Mouse (Mus musculus) erythroid progenitor cell, adult 5-6 weeks (primary cell): ENCODE measurements around the gene Ptgdr2. TPM values are rescaled to one million over a fixed set of nuclear protein-coding genes. Genes with fewer than 3 reads are reported as not detected.

Experiments
- ATAC-seq: replicated peaks from 2 replicates; pipeline ENCODE4 v1.8.0; 2016; ENCODE audit warnings: moderate number of reproducible peaks, mild to moderate bottlenecking, moderate TSS enrichment, inconsistent platforms; ENCODE audit not compliant: poor library complexity, low FRiP score, severe bottlenecking
- total RNA-seq, 2 experiments: library from RNA; stranded (forward) in 1 of 2; stranded (reverse) in 1 of 2; fragments of 150-400 nt in 1 of 2; fragments of 186-747, 209-891 nt in 1 of 2; gene quantifications; 2 replicates each; pipeline versions ENCODE4 v1.2.3 to v1.2.4; 2015 to 2017; ENCODE audit warnings: low replicate concordance in 2 of 2

The Ptgdr2 gene
- total RNA-seq, 2 experiments from 2014 or later: not detected

- no peak for ATAC-seq
These were observed 10.8 kb upstream of the Ptgdr2 start for GRCm38 (mm10) chr19:10926123-10926621.

GRCm38 (mm10) chr19:10926666-10927065 is 10.3 kb upstream of the Ptgdr2 start:
- no peak for ATAC-seq

- no peak for ATAC-seq
These were observed 6.3 kb upstream of the Ptgdr2 start for GRCm38 (mm10) chr19:10930641-10931040.

- no peak for ATAC-seq
These were observed 1.9 kb upstream of the Ptgdr2 start for GRCm38 (mm10) chr19:10935029-10935428.

GRCm38 (mm10) chr19:10936077-10936476 is 883 bp upstream of the Ptgdr2 start:
- ATAC-seq: no peak

GRCm38 (mm10) chr19:10938771-10939170 is 1.8 kb downstream of the Ptgdr2 start:
- no peak for ATAC-seq

GRCm38 (mm10) chr19:10940097-10940800 is 3.3 kb downstream of the Ptgdr2 start:
- peak; percentile 74; the same call in 1 of the 2 replicates for ATAC-seq

- ATAC-seq: no peak
These were observed 4.0 kb downstream of the Ptgdr2 start for GRCm38 (mm10) chr19:10940801-10941457.

GRCm38 (mm10) chr19:10943955-10944354 is 7.0 kb downstream of the Ptgdr2 start:
- no peak for ATAC-seq

GRCm38 (mm10) chr19:10946506-10946905 is 9.5 kb downstream of the Ptgdr2 start:
- no peak for ATAC-seq

- no peak for ATAC-seq
These were observed 10.3 kb downstream of the Ptgdr2 start for GRCm38 (mm10) chr19:10947219-10947618.

- peak; percentile 12; the same call in 1 of the 2 replicates for ATAC-seq
These were observed 11.5 kb downstream of the Ptgdr2 start for GRCm38 (mm10) chr19:10948416-10948815.

- peak; percentile 97 for ATAC-seq
These were observed 12.2 kb downstream of the Ptgdr2 start, which contains the start of gene Ccdc86 for GRCm38 (mm10) chr19:10949112-10949511. Gene Ccdc86, minus strand, starts transcription at chr19:10949266.

GRCm38 (mm10) chr19:10949558-10949957 is 12.6 kb downstream of the Ptgdr2 start:
- ATAC-seq: no peak

- ATAC-seq: no peak
These were observed 15.3 kb downstream of the Ptgdr2 start for GRCm38 (mm10) chr19:10952021-10952939.

GRCm38 (mm10) chr19:10959085-10959977 is 22.4 kb downstream of the Ptgdr2 start:
- peak; percentile 70 for ATAC-seq

GRCm38 (mm10) chr19:10959978-10960346 is 23.0 kb downstream of the Ptgdr2 start:
- no peak for ATAC-seq

GRCm38 (mm10) chr19:10965721-10966120 is 28.8 kb downstream of the Ptgdr2 start:
- ATAC-seq: no peak

GRCm38 (mm10) chr19:10968578-10968977 is 31.6 kb downstream of the Ptgdr2 start:
- no peak for ATAC-seq
